Mouse (Mus musculus): ENCODE measurements at regions not wholly inside any gene's neighbourhood (a gene's known extent, or its start where the extent isn't known, plus 50 kb on each side); places are given as distances from the start of the nearest gene placed in this dataset.

DNA sequence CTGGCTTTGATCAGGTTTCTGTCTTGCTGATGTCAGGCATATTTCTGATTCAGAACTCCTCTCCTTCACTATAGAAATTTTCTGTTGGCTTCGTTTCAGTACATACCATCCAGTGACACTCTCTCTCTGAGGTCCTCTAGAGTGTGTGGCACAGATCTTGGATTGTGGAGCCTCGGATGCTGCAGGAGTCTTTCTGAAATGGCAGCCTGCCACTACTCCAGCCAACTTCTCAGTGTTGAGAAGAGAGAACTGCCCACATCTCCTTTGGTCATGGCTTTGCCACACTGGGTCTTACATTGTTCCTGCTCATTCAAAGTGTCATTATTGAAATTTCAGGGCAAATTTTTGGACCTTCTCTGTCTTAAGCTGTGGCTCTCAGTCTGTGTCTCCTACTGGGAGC, 172.4 kb upstream of the Rtl1 start:
- WGBS: 68% methylated on average over 2 of the region's 2 CpGs
- H3K27ac ChIP-seq (ENCODE audit: low read length): no peak overlapping the region
- no peaks in the 10 kb centered on the region for H3K36me3 ChIP-seq (ENCODE audit: control insufficient read depth, insufficient read depth, low read length)
- H3K9me3 ChIP-seq (replicated peaks; ENCODE audit: control insufficient read depth, low read length): no peaks in the 10 kb centered on the region
- H3K4me3 ChIP-seq (replicated peaks; ENCODE audit: low read length): no peak overlapping the region
- ATAC-seq (ENCODE audit: insufficient read depth, low FRiP score): no peak
- no peaks in the 10 kb centered on the region for H3K27me3 ChIP-seq (ENCODE audit: control insufficient read depth, insufficient read depth, low read length)
- H3K4me1 ChIP-seq (ENCODE audit: control insufficient read depth, insufficient read depth, low read length): no peaks in the 10 kb centered on the region
- no peak overlapping the region for H3K4me2 ChIP-seq (ENCODE audit: low read depth, low read length)
- no peak overlapping the region for H3K9ac ChIP-seq (ENCODE audit: low read length)

- no peak overlapping the region for H3K27ac ChIP-seq (ENCODE audit: low read length)
- no peak overlapping the region for H3K4me3 ChIP-seq (replicated peaks; ENCODE audit: low read length)
- no peaks in the 10 kb centered on the region for H3K27me3 ChIP-seq (ENCODE audit: control insufficient read depth, insufficient read depth, low read length)
- ATAC-seq (ENCODE audit: insufficient read depth, low FRiP score): no peak
- 76% methylated on average over 3 of the region's 3 CpGs for WGBS
- no peak overlapping the region for H3K9ac ChIP-seq (ENCODE audit: low read length)
- no peak overlapping the region for H3K4me2 ChIP-seq (ENCODE audit: low read depth, low read length)
- no peaks in the 10 kb centered on the region for H3K9me3 ChIP-seq (replicated peaks; ENCODE audit: control insufficient read depth, low read length)
- H3K4me1 ChIP-seq (ENCODE audit: control insufficient read depth, insufficient read depth, low read length): no peaks in the 10 kb centered on the region
- no peaks in the 10 kb centered on the region for H3K36me3 ChIP-seq (ENCODE audit: control insufficient read depth, insufficient read depth, low read length)
These were observed 173.8 kb upstream of the Rtl1 start for GRCm38 (mm10) chr12:109773909-109774313.

GRCm38 (mm10) chr12:109798846-109799245, 198.7 kb upstream of the Rtl1 start:
- ATAC-seq (ENCODE audit: insufficient read depth, low FRiP score): no peak
- no peak overlapping the region for H3K4me2 ChIP-seq (ENCODE audit: low read depth, low read length)
- H3K9me3 ChIP-seq (replicated peaks; ENCODE audit: control insufficient read depth, low read length): no peaks in the 10 kb centered on the region
- no peaks in the 10 kb centered on the region for H3K36me3 ChIP-seq (ENCODE audit: control insufficient read depth, insufficient read depth, low read length)
- H3K4me3 ChIP-seq (replicated peaks; ENCODE audit: low read length): no peak overlapping the region
- WGBS: 91% methylated on average over 3 of the region's 3 CpGs
- H3K9ac ChIP-seq (ENCODE audit: low read length): no peak overlapping the region
- H3K27ac ChIP-seq (ENCODE audit: low read length): no peak overlapping the region
- H3K27me3 ChIP-seq (ENCODE audit: control insufficient read depth, insufficient read depth, low read length): no peaks in the 10 kb centered on the region
- no peaks in the 10 kb centered on the region for H3K4me1 ChIP-seq (ENCODE audit: control insufficient read depth, insufficient read depth, low read length)

- WGBS: 77% methylated on average over 1 of the region's 1 CpGs
- no peaks in the 10 kb centered on the region for H3K27me3 ChIP-seq (ENCODE audit: control insufficient read depth, insufficient read depth, low read length)
- no peak overlapping the region for H3K27ac ChIP-seq (ENCODE audit: low read length)
- no peak for ATAC-seq (ENCODE audit: insufficient read depth, low FRiP score)
- no peaks in the 10 kb centered on the region for H3K36me3 ChIP-seq (ENCODE audit: control insufficient read depth, insufficient read depth, low read length)
- no peaks in the 10 kb centered on the region for H3K4me1 ChIP-seq (ENCODE audit: control insufficient read depth, insufficient read depth, low read length)
- no peak overlapping the region for H3K4me3 ChIP-seq (replicated peaks; ENCODE audit: low read length)
- H3K4me2 ChIP-seq (ENCODE audit: low read depth, low read length): no peak overlapping the region
- H3K9me3 ChIP-seq (replicated peaks; ENCODE audit: control insufficient read depth, low read length): no peaks in the 10 kb centered on the region
- H3K9ac ChIP-seq (ENCODE audit: low read length): no peak overlapping the region
These were observed 199.3 kb upstream of the Rtl1 start for GRCm38 (mm10) chr12:109799395-109799794.

GRCm38 (mm10) chr12:109827241-109827915, 227.2 kb upstream of the Rtl1 start:
- ATAC-seq (ENCODE audit: insufficient read depth, low FRiP score): no peak
- H3K27ac ChIP-seq (ENCODE audit: low read length): no peak overlapping the region
- H3K4me2 ChIP-seq (ENCODE audit: low read depth, low read length): no peak overlapping the region
- H3K9me3 ChIP-seq (replicated peaks; ENCODE audit: control insufficient read depth, low read length): no peaks in the 10 kb centered on the region
- 87% methylated on average over 10 of the region's 10 CpGs for WGBS
- H3K4me1 ChIP-seq (ENCODE audit: control insufficient read depth, insufficient read depth, low read length): no peaks in the 10 kb centered on the region
- H3K36me3 ChIP-seq (ENCODE audit: control insufficient read depth, insufficient read depth, low read length): no peaks in the 10 kb centered on the region
- no peak overlapping the region for H3K4me3 ChIP-seq (replicated peaks; ENCODE audit: low read length)
- H3K27me3 ChIP-seq (ENCODE audit: control insufficient read depth, insufficient read depth, low read length): no peaks in the 10 kb centered on the region
- no peak overlapping the region for H3K9ac ChIP-seq (ENCODE audit: low read length)

GRCm38 (mm10) chr12:109830303-109831020, 230.3 kb upstream of the Rtl1 start:
- 0 out of 2 replicates have a peak, but pooled peaks have one; percentile 40 for ATAC-seq (ENCODE audit: insufficient read depth, low FRiP score)
- H3K4me3 ChIP-seq (replicated peaks; ENCODE audit: low read length): no peak overlapping the region
- H3K4me2 ChIP-seq (ENCODE audit: low read depth, low read length): no peak overlapping the region
- no peaks in the 10 kb centered on the region for H3K27me3 ChIP-seq (ENCODE audit: control insufficient read depth, insufficient read depth, low read length)
- H3K27ac ChIP-seq (ENCODE audit: low read length): no peak overlapping the region
- H3K4me1 ChIP-seq (ENCODE audit: control insufficient read depth, insufficient read depth, low read length): no peaks in the 10 kb centered on the region
- no peak overlapping the region for H3K9ac ChIP-seq (ENCODE audit: low read length)
- 43% methylated on average over 16 of the region's 16 CpGs for WGBS
- no peaks in the 10 kb centered on the region for H3K36me3 ChIP-seq (ENCODE audit: control insufficient read depth, insufficient read depth, low read length)
- H3K9me3 ChIP-seq (replicated peaks; ENCODE audit: control insufficient read depth, low read length): no peaks in the 10 kb centered on the region

- H3K4me2 ChIP-seq (ENCODE audit: low read depth, low read length): no peak overlapping the region
- no peak overlapping the region for H3K4me3 ChIP-seq (replicated peaks; ENCODE audit: low read length)
- WGBS: 83% methylated on average over 10 of the region's 10 CpGs
- H3K9ac ChIP-seq (ENCODE audit: low read length): no peak overlapping the region
- no peaks in the 10 kb centered on the region for H3K27me3 ChIP-seq (ENCODE audit: control insufficient read depth, insufficient read depth, low read length)
- H3K4me1 ChIP-seq (ENCODE audit: control insufficient read depth, insufficient read depth, low read length): no peaks in the 10 kb centered on the region
- no peaks in the 10 kb centered on the region for H3K36me3 ChIP-seq (ENCODE audit: control insufficient read depth, insufficient read depth, low read length)
- H3K27ac ChIP-seq (ENCODE audit: low read length): no peak overlapping the region
- H3K9me3 ChIP-seq (replicated peaks; ENCODE audit: control insufficient read depth, low read length): no peaks in the 10 kb centered on the region
- ATAC-seq (ENCODE audit: insufficient read depth, low FRiP score): no peak
These were observed 232.8 kb upstream of the Rtl1 start for GRCm38 (mm10) chr12:109832964-109833363.

DNA sequence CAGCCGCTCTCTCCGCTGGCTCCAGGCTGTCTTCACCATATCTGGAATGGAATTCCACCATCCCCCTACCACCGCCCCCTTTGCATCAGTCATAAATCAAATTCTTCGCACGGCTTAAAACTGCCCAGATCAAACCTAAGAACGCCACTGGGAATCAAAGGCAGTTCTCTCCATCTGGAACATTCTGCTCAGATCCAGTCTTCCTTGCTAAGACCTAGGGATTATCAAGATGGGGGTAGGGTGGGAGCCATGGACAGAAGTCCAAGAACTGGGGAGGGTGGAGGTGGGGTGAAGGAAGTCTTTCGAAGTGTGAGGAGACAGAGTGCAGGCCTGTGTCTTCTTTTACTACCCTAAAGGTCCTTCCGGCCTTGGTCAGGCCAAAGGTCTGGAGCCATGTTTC, 236.4 kb upstream of the Rtl1 start:
- Histone ChIP-seq H3K9ac (ENCODE audit: low read length) (no peak overlapping the region), H3K36me3 (ENCODE audit: control insufficient read depth, insufficient read depth, low read length) (no peaks in the 10 kb centered on the region), H3K27ac (ENCODE audit: low read length) (peak overlapping the region; percentile 50; the same call in 1 of the 2 replicates), H3K27me3 (ENCODE audit: control insufficient read depth, insufficient read depth, low read length) (no peaks in the 10 kb centered on the region), H3K4me2 (ENCODE audit: low read depth, low read length) (no peak overlapping the region), H3K4me3 (replicated peaks; ENCODE audit: low read length) (no peak overlapping the region), H3K9me3 (replicated peaks; ENCODE audit: control insufficient read depth, low read length) (no peaks in the 10 kb centered on the region), H3K4me1 (ENCODE audit: control insufficient read depth, insufficient read depth, low read length) (peaks cover 12% of the 10 kb centered on the region)
- 55% methylated on average over 8 of the region's 8 CpGs for WGBS
- ATAC-seq (ENCODE audit: insufficient read depth, low FRiP score): peak; percentile 11; the same call in 1 of the 2 replicates

DNA sequence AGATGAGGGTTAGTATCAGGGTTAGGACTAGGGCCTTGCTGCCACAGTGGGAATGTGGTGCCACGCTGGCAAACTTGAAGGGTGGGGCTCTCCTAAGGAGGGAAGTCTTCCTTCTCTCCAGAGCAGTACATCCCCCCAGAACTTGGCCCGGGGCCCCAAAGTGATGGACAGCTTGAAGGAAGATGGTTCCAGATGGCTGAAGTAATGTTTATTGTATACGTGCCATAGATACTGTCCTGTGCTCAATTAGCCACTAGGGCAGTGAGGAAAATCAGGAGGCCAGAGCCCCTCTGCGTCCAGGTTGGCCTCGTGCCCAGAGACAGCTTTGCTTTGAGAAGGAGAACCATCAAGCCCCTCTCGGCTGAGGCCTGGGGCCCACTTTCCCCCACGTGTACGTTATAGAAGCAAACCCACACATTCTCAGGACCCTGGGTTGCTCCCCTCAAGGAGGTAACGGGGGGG, 239.0 kb upstream of the Rtl1 start:
- H3K4me2 ChIP-seq (ENCODE audit: low read depth, low read length): no peak overlapping the region
- H3K4me1 ChIP-seq (ENCODE audit: control insufficient read depth, insufficient read depth, low read length): peaks cover 12% of the 10 kb centered on the region
- H3K27me3 ChIP-seq (ENCODE audit: control insufficient read depth, insufficient read depth, low read length): no peaks in the 10 kb centered on the region
- peak overlapping the region; percentile 92 for H3K27ac ChIP-seq (ENCODE audit: low read length)
- ATAC-seq (ENCODE audit: insufficient read depth, low FRiP score): peak; percentile 75
- no peak overlapping the region for H3K9ac ChIP-seq (ENCODE audit: low read length)
- no peaks in the 10 kb centered on the region for H3K9me3 ChIP-seq (replicated peaks; ENCODE audit: control insufficient read depth, low read length)
- 27% methylated on average over 9 of the region's 9 CpGs for WGBS
- H3K4me3 ChIP-seq (replicated peaks; ENCODE audit: low read length): no peak overlapping the region
- H3K36me3 ChIP-seq (ENCODE audit: control insufficient read depth, insufficient read depth, low read length): no peaks in the 10 kb centered on the region

All from stomach, embryonic 16.5 days (tissue).